Comparison of ENCODE assay signal across 8 mouse cellular contexts in the genomic region with DNA sequence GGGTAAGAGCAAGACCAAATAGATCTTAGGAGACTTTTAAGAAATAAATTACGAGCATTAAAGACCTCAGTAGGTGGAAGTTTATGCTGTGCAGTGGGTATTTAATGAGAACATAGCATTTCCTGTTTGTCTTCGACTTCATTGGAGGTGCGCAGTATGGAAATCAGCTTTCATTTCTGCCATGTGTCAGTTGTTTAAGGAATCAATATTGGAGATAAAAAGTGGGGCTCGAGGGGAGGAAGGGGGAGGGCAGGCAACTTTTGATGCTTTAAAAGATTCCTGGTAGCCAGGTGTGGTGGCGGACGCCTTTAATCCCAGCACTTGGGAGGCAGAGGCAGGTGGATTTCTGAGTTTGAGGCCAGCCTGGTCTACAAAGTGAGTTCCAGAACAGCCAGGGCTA. TPM values are rescaled to one million over a fixed set of nuclear protein-coding genes. Genes with fewer than 3 reads are reported as not detected.
A peak's percentile ranks its signal among the peaks of the same experiment; 100 is the strongest.
DNase-seq lines count a peak whose midpoint lies in the region; ATAC-seq lines count a peak whose summit lies in the region.

No protein-coding gene starts in this region.

- H3K36me3 ChIP-seq in lung, embryonic 16.5 days (ENCODE audit: control insufficient read depth, insufficient read depth, low read length) = no peaks in the 10 kb centered on the region
- H3K36me3 ChIP-seq in embryonic facial prominence, embryonic 15.5 days = no peaks in the 10 kb centered on the region
- no peaks in the 10 kb centered on the region for H3K36me3 ChIP-seq in limb, embryonic 10.5 days
- no peaks in the 10 kb centered on the region for H3K36me3 ChIP-seq in neural tube, embryonic 15.5 days

- no peak for DNase-seq in lung, postnatal 25 days (ENCODE audit: low spot score)
- DNase-seq in limb, embryonic 10.5 days (ENCODE audit: low spot score) = no peak
- DNase-seq in kidney, adult 18-20 months = no peak
- no peak for DNase-seq in frontal cortex, adult 2 months (ENCODE audit: extremely low spot score in 1 of 2, low spot score in 1 of 2)

- ATAC-seq in lung, embryonic 16.5 days (ENCODE audit: low read depth) = no peak
- ATAC-seq in embryonic facial prominence, embryonic 15.5 days (ENCODE audit: insufficient number of reproducible peaks, low FRiP score, low TSS enrichment, low read depth) = no peak
- ATAC-seq in neural tube, embryonic 15.5 days (ENCODE audit: low FRiP score) = no peak
- ATAC-seq in granulocyte monocyte progenitor cell, adult 5-6 weeks (replicated peaks; ENCODE audit: poor library complexity, severe bottlenecking) = no peak

- H3K9ac ChIP-seq in lung, embryonic 16.5 days (ENCODE audit: low read length) = no peak overlapping the region
- H3K9ac ChIP-seq in embryonic facial prominence, embryonic 15.5 days = no peak overlapping the region
- no peak overlapping the region for H3K9ac ChIP-seq in neural tube, embryonic 15.5 days (replicated peaks)

- peak overlapping the region; percentile 77 for H3K4me2 ChIP-seq in lung, embryonic 16.5 days (ENCODE audit: low read depth, low read length)
- peak overlapping the region; percentile 80 for H3K4me2 ChIP-seq in embryonic facial prominence, embryonic 15.5 days (replicated peaks)
- H3K4me2 ChIP-seq in neural tube, embryonic 15.5 days = peak overlapping the region; percentile 75

- peaks cover 16% of the 10 kb centered on the region; the same call in 1 of the 2 replicates for H3K4me1 ChIP-seq in lung, embryonic 16.5 days (replicated peaks; ENCODE audit: control insufficient read depth, insufficient read depth, low read length)
- H3K4me1 ChIP-seq in embryonic facial prominence, embryonic 15.5 days = peaks cover 16% of the 10 kb centered on the region
- H3K4me1 ChIP-seq in limb, embryonic 10.5 days = peaks cover 10% of the 10 kb centered on the region
- peaks cover 19% of the 10 kb centered on the region for H3K4me1 ChIP-seq in neural tube, embryonic 15.5 days

- H3K4me3 ChIP-seq in lung, embryonic 16.5 days (ENCODE audit: low read length) = peak overlapping the region; percentile 59
- peak overlapping the region; percentile 59 for H3K4me3 ChIP-seq in embryonic facial prominence, embryonic 15.5 days (replicated peaks)
- H3K4me3 ChIP-seq in limb, embryonic 10.5 days = peak overlapping the region; percentile 62
- peak overlapping the region; percentile 52 for H3K4me3 ChIP-seq in neural tube, embryonic 15.5 days (replicated peaks)

- H3K27me3 ChIP-seq in lung, embryonic 16.5 days (ENCODE audit: control insufficient read depth, insufficient read depth, low read depth, low read length) = no peaks in the 10 kb centered on the region
- no peaks in the 10 kb centered on the region for H3K27me3 ChIP-seq in embryonic facial prominence, embryonic 15.5 days
- H3K27me3 ChIP-seq in limb, embryonic 10.5 days (ENCODE audit: low read depth, poor library complexity, severe bottlenecking) = no peaks in the 10 kb centered on the region
- no peaks in the 10 kb centered on the region for H3K27me3 ChIP-seq in neural tube, embryonic 15.5 days (replicated peaks)

- no peaks in the 10 kb centered on the region for H3K9me3 ChIP-seq in lung, embryonic 16.5 days (ENCODE audit: control insufficient read depth, low read length)
- H3K9me3 ChIP-seq in embryonic facial prominence, embryonic 15.5 days (replicated peaks) = no peaks in the 10 kb centered on the region
- no peaks in the 10 kb centered on the region for H3K9me3 ChIP-seq in limb, embryonic 10.5 days (replicated peaks)
- no peaks in the 10 kb centered on the region for H3K9me3 ChIP-seq in neural tube, embryonic 15.5 days (replicated peaks)

- WGBS in lung, embryonic 16.5 days = 65% methylated on average over 6 of the region's 6 CpGs
- 62% methylated on average over 6 of the region's 6 CpGs for WGBS in embryonic facial prominence, embryonic 15.5 days
- 70% methylated on average over 6 of the region's 6 CpGs for WGBS in limb, embryonic 10.5 days
- WGBS in neural tube, embryonic 15.5 days = 70% methylated on average over 6 of the region's 6 CpGs

- peak overlapping the region; percentile 93; the same call in 1 of the 2 replicates for H3K27ac ChIP-seq in lung, embryonic 16.5 days (ENCODE audit: low read length)
- H3K27ac ChIP-seq in embryonic facial prominence, embryonic 15.5 days (replicated peaks) = no peak overlapping the region
- no peak overlapping the region for H3K27ac ChIP-seq in limb, embryonic 10.5 days
- H3K27ac ChIP-seq in neural tube, embryonic 15.5 days (replicated peaks) = no peak overlapping the region; the same call in 1 of the 2 replicates

RNA-seq across cellular contexts. Expression of gene Hivep2, which starts 16.4 kb away (rescaled TPM):
- 4.7 and 5.6 TPM in 2 replicates for polyA plus RNA-seq in lung, embryonic 16.5 days (2015; fragmentation: Nextera tagmentation; extraction: Ambion mirVana)
- 10.0 and 11.7 TPM in 2 replicates for polyA plus RNA-seq in embryonic facial prominence, embryonic 15.5 days (2015; fragmentation: Nextera tagmentation; extraction: Ambion mirVana)
- 0.44 and 0.59 TPM in 2 replicates for polyA plus RNA-seq in limb, embryonic 10.5 days (2016; fragmentation: Nextera tagmentation; extraction: Ambion mirVana)
- 10.4 and 11.7 TPM in 2 replicates for polyA plus RNA-seq in neural tube, embryonic 15.5 days (2015; fragmentation: Nextera tagmentation; extraction: Ambion mirVana)
- total RNA-seq in granulocyte monocyte progenitor cell, adult 5-6 weeks (2014; fragmentation: Nextera tagmentation) = 1.4 and 5.4 TPM in 2 replicates
- 0.62 and 0.69 TPM in 2 replicates for total RNA-seq in granulocyte monocyte progenitor cell, adult 5-6 weeks (2017)
- polyA plus RNA-seq in frontal cortex, adult 2 months (2012; rRNA removed) = 96.0 and 102 TPM in 2 replicates
